Mouse (Mus musculus): ENCODE measurements around the gene 2300009A05Rik.

2300009A05Rik gene

GRCm38 (mm10) chr9:63398611-63399462 is at the start of gene 2300009A05Rik:
Gene 2300009A05Rik, minus strand, starts transcription at chr9:63399246.
- peak; percentile 94 to 95 for DNase-seq (ENCODE audit: low spot score in 2 of 2)

DNA sequence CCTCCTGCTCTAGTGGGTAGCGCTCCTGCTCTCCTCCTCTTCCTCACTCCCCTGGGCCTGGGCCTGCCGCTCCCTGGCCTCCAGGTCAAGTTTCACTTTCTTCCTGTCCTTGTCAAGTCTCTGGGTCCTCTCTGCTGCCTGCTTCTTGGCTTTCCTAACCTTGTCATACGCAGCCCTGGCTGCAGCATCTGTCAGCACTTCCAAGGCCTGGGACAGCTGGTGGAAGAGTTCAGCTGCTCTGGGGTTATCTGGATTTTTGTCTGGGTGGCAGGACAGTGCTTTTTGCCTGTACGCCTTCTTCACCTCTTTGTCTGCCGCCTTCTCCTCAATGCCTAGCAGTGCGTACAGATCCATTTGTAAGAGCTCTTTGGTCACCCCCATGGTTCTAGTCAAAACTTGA is 44.6 kb upstream of the 2300009A05Rik start:
- no peak for DNase-seq (ENCODE audit: low spot score in 2 of 2)

- no peak for DNase-seq (ENCODE audit: low spot score in 2 of 2)
Observed at GRCm38 (mm10) chr9:63430652-63431051, 31.6 kb upstream of the 2300009A05Rik start.

- peak in 1 of 2 experiments; percentile 27 for DNase-seq (ENCODE audit: low spot score in 2 of 2)
Observed at GRCm38 (mm10) chr9:63421096-63421736, 22.2 kb upstream of the 2300009A05Rik start.

DNA sequence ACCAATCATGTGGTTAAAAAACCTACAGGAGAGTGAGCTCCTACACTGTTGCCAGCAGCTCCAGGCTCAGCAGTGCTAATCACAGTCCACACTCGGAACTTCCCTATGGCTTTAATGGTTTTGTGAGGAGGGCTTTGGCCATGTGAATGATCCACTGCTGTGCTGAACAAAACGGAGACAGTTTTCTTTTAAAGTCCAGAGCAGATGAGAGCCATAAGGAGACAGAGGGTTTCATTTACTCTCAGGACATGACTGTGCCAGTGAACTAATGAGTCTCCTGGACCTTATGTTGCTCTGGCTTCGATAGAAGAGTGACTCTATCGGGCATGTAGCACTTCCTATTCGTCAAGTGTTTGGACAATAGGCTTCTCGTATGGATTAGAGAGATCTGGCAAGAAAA is 21.4 kb upstream of the 2300009A05Rik start:
- DNase-seq (ENCODE audit: low spot score in 2 of 2): no peak

- DNase-seq (ENCODE audit: low spot score in 2 of 2): no peak
Observed at GRCm38 (mm10) chr9:63400176-63400575, 1.1 kb upstream of the 2300009A05Rik start.

GRCm38 (mm10) chr9:63399463-63399815 is 393 bp upstream of the 2300009A05Rik start:
- no peak for DNase-seq (ENCODE audit: low spot score in 2 of 2)

DNA sequence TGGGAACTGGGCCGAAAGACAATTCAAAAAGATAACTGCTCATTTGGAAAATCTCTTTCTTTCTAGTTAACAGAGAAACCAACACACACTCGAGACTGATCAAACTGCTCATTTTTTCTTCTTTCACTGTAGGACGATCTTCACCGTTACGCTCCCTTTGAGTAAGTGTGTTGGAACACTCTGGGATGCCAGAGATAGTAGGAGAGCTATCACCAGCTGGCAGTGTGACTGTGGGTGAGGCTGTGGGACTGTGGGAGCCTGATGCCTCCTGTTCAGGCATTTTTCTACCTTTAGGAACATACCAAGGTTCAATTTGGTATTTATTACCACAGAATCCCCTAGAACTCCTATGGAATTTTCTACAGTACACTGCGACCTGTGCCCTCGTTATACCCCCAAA is 3.4 kb downstream of the 2300009A05Rik start:
- DNase-seq (ENCODE audit: low spot score in 2 of 2): no peak

DNA sequence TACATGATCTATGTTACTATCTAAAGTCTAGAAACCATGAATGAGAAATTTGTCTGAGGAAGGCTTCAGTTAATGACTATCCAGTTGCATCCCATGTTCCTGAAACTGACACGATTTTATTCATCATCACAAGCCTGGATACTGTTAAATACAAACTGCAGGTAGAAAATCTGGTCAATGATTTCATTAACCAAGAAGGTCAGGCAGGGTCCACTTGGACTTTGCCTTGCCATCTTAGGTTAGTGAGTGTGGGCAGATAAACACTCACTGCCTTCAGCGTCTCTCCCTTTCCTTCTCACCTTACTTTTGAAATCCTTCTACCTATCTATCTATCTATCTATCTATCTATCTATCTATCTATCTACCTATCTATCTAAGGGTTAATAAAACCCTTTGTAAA is 7.7 kb downstream of the 2300009A05Rik start:
- no peak for DNase-seq (ENCODE audit: low spot score in 2 of 2)

DNA sequence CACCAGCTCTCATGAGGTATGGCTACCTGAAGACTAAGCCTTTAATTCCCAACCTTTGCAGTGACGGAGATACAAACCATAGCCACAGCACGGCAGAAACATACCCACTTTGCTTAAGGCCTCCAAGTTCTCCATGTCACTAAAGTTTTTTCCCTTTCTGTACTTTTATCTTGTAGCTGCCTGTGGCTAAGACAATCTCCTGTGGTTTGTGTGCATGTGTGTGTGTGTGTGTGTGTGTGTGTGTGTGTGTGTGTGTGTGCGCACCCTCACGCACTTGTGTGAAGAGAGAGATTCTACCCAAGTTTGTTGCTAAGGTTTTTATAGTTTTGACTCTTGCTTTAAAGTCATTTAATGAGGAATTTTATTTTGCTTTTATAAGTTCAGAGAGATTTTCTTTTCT is 16.3 kb downstream of the 2300009A05Rik start:
- no peak for DNase-seq (ENCODE audit: low spot score in 2 of 2)

GRCm38 (mm10) chr9:63380326-63380725 is 18.7 kb downstream of the 2300009A05Rik start:
- DNase-seq (ENCODE audit: low spot score in 2 of 2): no peak

DNA sequence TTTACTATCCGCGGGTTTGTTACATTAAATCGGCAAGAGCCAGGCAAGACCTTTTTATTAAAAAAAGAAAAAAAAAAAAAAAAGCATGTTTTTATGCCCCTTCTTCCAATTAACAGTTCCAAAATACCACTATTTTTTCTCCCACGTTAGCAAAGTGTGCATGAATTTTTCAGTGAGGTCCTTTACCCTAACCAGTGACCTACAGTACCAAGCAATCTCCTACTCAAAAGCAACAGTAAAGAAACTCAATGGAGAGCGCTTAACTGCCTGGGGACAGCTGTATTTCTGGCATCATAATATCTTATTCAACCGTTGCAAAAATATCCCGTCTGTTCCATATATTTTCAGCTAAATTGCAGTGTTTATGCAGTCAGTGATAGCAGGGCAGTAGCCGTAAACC is 20.9 kb downstream of the 2300009A05Rik start:
- no peak for DNase-seq (ENCODE audit: low spot score in 2 of 2)

GRCm38 (mm10) chr9:63377270-63378142 is 21.5 kb downstream of the 2300009A05Rik start, which contains the start of gene Map2k5:
Gene Map2k5, minus strand, starts transcription at chr9:63377902.
- peak; percentile 94 to 95 for DNase-seq (ENCODE audit: low spot score in 2 of 2)

- no peak for DNase-seq (ENCODE audit: low spot score in 2 of 2)
Observed at GRCm38 (mm10) chr9:63373315-63373714, 25.7 kb downstream of the 2300009A05Rik start.

GRCm38 (mm10) chr9:63372541-63372940 is 26.5 kb downstream of the 2300009A05Rik start:
- DNase-seq (ENCODE audit: low spot score in 2 of 2): no peak

GRCm38 (mm10) chr9:63360410-63360809 is 38.6 kb downstream of the 2300009A05Rik start:
- DNase-seq (ENCODE audit: low spot score in 2 of 2): peak in 1 of 2 experiments; percentile 37

DNA sequence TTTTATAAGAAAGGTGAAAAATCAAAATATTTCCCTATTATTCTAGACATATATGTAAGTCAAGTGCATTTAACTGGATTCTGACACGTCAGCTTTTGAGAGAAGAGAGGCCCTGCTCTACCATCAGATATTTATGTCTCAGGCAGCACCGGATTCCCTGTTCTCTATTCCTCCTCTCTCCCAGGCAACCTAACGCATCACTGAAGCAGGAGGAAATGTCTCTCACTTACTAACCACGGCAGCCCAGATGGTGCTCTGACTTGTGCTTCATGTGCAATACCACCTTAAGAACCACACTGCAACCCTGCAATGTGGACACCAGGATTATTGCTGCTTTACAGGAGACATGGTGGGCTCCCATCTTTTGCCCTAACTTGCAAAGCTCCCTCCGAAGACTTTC is 40.0 kb downstream of the 2300009A05Rik start:
- peak in 1 of 2 experiments; percentile 34 for DNase-seq (ENCODE audit: low spot score in 2 of 2)

GRCm38 (mm10) chr9:63356721-63357120 is 42.3 kb downstream of the 2300009A05Rik start:
- no peak for DNase-seq (ENCODE audit: low spot score in 2 of 2)

DNA sequence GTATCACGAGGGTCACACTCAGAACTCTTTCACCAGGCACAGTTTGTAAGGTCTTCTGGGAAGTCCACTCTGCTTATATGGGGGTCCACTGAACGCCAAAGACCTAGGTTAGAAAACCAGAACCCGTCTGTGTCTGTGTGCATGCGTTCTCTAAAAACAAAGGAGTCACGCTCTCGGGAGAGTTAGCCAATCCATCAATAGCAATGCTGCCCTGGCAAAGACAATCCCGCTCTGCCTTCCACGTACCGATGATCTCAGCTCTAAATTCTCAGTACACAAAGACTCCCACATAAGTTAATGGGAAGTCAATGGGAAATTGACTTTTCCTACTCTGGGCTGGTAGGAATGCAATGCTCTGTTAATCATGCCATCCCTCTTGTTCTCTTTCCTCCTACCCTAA is 42.8 kb downstream of the 2300009A05Rik start:
- DNase-seq (ENCODE audit: low spot score in 2 of 2): no peak

DNA sequence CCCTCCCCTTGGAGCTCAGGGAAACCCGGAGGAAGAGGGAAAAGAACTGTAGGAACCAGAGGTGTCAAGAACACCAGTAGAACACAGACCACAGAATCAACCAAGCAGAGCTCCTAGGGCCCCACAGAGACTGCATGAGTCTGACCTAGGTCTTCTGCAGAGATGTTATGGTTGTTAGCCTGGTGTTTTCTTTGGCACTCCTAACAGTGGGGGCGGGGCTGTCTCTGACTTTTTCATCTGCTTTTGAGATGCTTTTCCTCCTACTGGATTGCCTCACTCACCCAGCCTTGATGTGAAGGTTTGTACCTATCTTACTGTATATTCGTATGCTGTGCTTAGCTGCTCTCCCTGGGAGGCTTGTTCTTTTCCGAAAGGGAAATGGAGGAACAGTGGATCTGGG is 44.9 kb downstream of the 2300009A05Rik start:
- DNase-seq (ENCODE audit: low spot score in 2 of 2): no peak

DNA sequence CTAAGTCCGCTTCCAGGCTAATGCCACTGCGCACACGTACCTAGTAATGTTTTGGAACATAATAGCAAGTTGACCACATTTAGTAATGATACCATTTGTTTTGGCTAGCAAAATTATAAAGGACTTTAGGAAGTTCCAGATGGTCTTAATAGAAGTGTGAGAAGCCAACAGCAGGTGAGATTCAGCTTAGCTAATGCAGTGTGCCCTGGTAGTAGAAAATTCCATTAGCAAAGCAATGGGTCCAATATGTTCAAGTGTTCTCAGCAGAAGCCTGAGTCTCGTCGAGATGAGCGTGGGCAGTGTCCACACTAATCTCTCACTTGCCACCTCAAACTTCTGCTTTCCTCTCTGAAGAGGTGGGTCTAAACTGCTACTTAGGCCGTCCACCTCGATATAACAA is 49.0 kb downstream of the 2300009A05Rik start:
- no peak for DNase-seq (ENCODE audit: low spot score in 2 of 2)

DNA sequence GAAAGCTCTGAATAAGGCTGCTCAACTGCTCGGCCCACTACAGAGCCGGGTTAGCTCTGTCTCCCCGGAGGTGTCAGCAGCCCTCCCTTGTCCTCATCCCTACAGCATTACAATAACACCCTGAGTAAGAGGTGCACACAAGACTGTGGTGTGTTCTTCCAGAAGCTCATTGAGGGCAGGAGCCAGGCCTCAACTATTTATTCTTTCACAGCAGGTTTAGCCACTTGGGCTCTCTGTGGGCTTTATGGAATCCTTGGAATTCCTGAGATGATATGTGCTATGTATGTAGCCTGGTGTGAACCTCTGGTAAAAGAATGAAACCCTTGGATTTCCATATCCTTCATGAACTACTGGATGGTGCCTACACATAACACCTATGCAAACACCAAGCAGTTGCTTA is 49.8 kb downstream of the 2300009A05Rik start:
- no peak for DNase-seq (ENCODE audit: low spot score in 2 of 2)
